Mouse (Mus musculus): ENCODE data around the gene Blm. TPM values are rescaled to one million over a fixed set of nuclear protein-coding genes. Genes with fewer than 3 reads are reported as not detected.
A peak's percentile ranks its signal among the peaks of the same experiment; 100 is the strongest.

The Blm gene
- total RNA-seq, 4 experiments from 2014 or later = 1.7 to 8.6 (median 5.1) TPM

DNA sequence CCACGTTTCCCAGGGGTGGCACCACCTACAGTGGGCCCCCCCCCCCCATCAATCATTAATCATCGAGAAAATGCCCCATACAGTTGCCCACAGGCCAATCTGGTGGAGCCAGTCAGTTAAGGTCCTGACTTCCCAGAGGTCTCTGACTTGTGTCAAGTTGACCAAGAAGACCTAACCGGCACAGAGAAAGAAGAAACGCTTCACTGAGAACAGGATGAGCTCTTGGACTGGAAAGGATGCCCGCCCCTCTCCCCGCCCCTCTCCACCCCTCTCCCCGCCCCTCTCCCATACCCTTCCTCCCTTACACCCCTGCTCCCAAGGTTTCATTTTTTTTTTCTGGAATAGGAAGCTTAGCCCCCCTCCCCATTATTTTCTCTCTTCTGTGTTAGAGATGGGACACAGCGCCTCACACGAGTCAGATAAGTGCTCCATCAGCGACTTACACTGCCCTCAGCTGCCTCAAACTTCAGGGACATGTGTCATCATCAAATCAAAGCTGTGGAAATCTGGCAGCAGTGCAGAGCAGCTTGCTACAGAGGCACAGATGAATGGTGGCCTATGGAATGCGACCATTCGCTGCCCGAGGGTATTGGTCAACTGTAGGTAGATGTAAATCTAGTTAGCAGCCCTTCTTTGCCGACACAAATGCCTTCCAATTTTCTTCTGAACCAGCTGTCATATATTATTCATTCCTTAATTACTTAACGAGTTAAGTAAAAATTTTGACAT, 95.7 kb downstream of the Blm start:
- peak; percentile 73 for DNase-seq

DNA sequence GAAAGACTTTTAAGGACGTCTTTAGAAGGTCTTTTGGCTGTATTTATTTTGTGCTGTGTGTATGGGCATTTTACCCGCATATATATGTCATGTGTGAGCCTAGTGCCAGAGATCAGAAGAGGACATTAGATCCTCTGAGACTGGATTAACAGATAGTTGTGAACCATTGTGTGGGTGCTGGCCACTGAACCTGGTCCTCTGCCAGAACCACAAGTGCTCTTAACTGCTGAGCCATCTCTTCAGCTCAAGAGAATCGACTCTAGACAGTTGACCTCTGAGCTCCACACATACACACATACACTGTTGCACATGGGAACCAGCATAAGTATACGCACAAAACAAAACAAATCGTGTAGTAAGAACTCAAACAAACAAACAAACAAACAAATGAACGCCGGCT, 98.3 kb downstream of the Blm start:
- no peak for DNase-seq

DNA sequence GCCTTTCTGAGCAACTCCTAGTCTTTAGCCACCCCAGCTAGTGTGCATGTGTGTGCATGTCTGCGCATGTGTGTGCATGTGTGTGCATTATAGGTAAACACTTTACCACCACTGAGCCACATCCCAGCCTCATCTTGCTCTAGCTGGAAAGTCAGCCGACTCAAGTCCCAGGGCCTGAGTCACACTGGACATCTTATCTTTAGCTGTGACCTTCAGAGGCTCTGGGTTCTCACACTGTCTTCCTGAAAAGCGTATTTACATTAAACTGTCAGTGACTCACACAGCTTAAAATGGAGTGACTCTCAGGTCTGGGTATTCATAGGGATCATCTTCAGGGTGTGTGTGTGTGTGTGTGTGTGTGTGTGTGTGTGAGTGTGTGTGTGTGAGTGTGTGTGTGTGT, 99.3 kb downstream of the Blm start:
- no peak for DNase-seq

DNA sequence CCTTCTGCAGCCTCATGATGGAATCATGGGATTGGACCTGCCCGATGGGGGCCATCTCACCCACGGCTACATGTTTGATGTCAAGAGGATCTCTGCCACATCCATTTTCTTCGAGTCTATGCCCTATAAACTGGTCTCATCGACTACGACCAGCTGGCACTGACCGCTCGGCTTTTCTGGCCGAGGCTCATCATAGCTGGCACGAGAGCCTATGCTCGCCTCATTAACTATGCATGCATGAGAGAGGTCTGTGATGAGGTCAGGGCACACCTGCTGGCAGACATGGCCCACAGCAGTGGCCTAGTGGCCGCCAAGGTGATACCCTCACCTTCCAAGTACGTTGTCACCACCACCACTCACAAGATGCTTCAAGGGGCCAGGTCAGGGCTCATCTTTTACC, 105.3 kb downstream of the Blm start:
- DNase-seq = no peak

DNA sequence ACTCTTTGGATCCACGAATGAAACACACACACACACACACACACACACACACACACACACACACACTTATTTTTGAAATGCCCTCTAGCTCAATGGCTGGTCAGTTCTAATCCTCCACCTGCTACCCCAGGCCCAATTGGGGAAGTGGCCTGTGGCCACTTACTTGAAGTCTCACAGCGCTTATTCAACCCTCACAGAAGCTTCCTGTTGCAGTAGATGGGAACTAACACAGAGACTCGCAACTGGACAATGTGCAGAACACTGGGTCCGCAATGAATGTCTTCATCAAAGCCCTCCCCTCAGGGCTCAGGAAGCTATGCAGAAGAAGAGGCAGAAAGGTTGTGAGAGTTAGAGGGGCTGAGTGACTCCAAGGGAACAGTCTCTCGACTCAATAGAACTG, 107.2 kb downstream of the Blm start:
- no peak for DNase-seq

DNA sequence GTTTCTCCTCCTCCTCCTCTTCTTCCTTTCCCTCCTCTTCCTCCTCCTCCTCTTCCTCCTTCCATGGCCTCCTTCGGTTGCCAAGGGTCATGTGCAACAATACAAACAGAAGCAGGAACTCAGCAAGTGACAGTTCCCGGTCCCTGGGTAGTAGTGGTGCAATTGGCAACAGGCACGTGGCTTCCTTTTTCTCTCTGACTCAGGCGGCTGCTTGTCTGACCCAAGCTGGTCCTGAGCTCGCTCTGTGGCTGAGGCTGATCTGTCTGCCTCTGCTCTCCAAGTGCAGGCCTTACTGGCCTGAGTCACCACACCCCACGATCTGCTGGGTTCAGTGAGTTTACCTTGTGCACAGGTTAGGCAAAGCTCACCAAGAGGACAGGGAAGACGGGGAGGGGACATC, 108.6 kb downstream of the Blm start:
- DNase-seq = no peak

DNA sequence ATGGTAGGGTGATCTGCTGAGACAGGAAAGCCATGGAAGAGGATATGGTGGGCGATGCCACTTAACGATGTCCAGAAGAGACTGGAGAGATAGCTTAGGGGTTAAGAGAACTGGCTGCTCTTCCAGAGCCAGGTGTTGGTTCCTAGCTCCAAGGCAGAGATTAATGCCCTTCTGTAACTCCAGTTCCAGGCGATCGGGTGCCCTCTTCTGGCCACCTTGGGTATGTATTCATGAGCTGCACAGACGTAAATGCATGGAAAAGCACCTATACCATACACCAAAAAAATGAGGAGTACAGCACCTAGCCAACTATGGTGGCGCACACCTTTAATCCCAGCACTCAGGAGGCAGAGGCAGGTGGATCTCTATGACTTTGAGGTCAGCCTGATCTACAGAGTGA, 110.2 kb downstream of the Blm start:
- DNase-seq = no peak

DNA sequence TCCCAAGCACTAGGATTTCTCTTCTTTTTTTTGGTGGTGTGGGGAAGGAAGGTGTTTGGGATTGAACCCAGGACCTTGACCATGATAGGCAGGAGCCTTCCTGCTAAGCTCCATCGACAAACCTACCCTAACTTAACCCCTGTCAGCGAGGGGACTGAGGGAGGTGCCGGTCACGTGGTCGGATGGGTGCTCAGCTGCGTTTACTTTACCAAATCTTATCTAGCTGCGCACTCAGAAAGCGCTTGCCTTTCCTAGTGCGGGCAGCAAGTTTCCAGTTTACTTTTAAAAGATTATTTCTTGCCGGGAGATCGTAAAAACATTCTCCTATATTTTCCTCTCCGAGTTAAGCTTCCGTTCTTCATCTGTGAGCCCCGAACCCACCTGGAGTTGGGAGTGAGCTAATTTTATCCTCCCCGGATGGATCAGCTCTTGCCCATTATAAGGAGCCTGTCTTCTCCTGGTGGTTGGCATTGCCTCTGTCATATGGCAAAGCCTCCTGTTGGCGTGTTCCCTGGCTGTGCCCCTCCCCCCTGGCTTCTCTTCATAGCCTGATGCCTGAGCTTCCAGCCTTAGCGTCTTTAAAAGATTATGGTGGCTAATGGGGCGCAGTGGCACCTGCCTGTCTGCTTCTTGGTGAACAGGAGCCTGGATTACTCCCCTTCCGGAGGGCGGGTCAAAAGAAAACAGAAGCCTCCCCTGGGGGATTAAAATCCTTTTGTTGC, 112.0 kb downstream of the Blm start:
- no peak for DNase-seq

DNA sequence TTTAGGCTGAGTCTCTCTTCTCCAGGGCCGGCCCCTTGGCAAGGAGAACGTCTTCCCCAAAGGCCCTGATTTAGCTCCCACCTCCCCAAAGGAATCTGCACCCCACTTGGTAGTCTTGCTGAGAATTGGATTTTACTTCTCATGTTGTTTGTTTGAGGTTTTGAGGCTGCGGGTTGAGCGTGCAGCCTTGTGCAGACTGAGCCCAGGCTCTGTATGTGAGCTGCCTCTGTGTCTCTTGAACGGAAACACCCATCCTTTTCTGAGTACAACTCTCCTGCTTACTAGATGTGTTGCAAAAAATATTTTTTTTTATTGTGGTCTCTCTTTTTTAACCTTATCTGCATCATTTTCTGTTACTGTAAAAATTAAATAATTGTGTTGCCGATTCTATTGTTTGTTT, 113.3 kb downstream of the Blm start:
- no peak for DNase-seq

DNA sequence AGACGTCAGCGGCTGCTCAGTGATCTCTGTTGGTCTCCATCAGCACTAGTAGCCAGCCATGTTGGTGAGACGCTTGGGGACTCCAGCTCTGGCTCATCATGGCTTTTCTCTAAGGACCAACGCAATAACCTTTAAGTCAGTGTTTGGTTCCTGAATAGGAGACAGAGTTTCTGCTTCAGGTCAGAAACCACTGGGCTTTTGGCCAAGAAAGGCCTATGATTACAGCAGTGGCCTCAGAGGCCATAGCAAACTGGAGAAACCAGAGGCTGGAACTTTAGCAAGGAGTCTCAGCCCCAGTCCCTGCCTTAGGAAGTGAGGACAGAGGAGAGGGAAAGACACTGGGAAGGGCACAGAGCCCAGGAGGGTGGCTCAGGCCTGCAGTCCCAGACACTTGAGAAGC, 114.3 kb downstream of the Blm start:
- DNase-seq = no peak

DNA sequence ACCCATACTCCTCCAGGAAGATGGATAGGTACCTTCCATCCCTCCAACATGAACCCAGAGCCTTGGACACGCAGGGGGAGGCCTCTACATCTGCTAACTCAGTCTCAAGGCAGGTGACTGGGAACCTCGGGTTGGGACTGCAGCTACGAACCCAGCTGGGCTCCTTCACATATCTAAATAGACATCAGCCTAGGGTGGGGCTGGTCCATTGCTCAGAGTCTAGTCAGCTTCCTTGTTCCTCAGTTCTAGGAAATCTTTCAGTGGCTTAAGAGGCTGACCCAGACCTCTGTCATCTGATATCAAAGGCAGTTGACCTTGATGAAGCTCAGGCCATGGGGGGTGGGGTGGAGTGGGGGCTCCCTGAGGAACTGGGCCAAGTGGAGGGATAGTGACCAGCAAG, 115.6 kb downstream of the Blm start:
- DNase-seq = no peak

DNA sequence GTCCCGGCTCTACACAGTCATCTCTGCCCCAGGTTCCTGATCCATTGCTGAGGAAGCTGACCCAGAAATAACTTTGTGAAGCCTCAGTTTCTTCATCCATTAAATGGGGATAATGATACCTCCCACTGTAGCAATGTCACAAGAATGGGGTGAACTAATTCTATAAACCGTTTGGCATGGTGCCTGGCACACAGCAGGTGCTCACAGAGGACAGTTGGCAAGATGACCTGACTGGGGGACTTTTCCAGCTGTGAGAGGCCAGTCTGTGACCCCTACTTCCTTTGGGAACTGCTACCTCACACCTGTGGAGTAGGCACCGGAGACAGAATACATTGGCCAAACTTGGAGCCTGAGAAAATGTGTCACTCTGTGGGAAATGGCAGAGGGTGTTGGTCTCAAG, 116.9 kb downstream of the Blm start:
- no peak for DNase-seq

DNA sequence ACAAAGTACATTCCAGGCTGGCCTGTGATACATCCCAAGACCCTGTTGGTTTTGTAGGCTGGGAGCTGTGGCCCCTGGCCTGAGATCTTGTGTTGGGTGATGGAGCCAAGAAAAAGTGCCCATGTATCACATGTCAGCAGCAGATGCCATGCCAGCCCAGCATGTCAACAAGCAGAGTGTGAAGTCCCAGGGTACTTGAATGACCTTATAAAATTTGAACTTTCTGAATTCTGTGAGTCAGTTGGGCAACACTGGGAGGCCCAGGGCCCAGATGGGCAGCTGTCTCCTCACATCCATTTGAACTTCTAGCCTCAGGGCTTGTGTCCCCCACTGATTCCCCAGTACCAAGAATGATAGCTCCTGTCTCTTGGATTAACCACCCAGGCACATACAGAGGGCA, 117.3 kb downstream of the Blm start:
- DNase-seq = no peak

DNA sequence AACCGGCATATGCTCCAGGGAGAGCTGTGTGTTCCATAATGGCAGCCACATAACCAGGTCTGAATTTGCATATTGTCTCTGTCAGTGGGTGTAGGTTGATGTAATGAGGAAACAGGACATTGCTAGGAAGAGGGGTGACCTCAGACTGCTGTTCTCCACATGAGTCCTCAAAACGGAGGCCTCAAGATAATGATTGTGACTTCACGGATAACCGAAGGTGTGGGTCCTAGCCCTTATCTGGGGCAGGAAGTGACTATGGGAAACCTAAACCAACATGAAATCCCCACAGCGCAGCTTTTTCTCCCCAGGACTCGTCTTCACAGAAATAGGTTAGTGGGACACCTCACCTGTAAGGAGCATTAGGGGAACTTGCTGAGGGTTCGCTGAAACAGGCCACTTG, 118.0 kb downstream of the Blm start:
- no peak for DNase-seq

DNA sequence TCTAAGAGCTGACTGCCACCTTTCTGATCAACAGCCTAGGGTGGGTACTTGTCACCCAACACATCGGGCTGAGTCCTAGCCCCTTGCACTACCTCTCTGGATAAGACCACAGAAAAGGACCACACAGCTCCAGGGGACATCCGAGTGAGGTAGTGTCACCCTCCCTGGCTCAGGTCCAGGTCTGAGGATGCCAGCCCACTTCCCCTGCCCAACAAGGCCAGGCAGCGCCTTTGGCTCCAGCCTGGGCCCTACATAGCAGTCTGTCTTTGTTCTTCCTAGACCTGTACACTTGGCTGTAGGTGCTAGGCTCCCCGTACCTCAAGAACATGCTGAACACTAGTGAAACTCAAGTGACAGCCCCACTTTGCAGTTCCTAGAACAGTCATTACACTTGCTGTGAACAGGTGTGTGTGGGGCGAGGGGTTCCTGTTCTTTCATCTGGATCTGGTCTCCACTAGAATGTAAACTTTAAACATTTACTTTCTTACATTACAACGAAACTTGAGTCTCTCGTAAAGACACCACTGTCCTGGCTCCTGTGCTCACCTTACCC, 120.5 kb downstream of the Blm start:
- no peak for DNase-seq

DNA sequence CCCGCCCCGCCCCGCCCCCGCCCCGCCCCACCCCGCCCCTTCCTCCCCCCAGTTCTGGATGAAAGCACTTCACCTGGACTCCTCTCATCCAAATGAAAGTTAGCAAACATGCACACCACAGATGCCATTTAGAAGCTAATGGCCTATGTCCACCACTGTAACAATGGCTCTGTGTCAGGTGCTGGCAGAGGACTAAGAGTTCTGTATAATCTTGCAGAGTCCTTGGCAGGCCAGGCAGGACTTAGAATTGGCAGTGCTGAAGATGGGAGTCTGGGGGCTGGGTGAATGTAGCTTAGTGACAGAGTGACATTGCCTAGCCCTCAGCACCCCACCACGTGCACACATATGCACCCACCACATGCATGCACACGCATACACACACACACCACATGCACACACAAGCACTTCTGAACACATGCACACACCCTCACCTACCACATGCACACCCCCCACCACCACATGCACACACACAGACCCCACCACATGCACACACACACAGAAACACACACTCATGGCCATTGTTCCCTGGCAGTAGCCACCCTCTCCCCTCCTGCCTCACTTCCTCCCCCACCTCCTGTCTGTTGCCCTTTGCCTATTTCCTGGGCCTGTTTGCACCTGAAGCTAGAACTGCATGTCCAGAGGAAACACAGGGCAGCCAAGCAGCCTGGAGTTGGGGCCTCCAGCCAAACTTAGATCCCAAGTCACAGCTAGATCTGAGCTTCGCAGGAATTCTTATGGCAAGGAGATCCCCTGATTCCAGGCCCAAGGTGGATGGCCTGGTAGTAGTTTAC, 121.2 kb downstream of the Blm start:
- no peak for DNase-seq

DNA sequence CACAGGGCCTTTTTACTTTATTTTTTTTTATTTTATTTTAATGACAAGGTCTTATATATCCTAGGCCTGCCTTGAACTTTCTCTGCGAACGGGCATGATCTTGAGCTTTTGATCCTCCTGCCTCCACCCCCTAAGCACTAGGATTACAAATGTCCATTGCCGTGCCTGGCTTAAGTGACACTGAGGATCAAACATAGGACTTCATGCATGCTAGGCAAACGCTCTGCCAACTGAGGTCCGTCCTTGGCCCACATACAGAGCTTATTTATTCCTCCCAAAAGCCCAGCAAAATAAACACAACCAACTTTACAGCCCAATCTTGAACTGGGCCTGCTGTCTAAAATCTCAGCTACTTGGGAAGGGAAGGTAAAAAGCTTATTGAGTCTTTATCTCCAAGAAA, 122.1 kb downstream of the Blm start:
- no peak for DNase-seq

DNA sequence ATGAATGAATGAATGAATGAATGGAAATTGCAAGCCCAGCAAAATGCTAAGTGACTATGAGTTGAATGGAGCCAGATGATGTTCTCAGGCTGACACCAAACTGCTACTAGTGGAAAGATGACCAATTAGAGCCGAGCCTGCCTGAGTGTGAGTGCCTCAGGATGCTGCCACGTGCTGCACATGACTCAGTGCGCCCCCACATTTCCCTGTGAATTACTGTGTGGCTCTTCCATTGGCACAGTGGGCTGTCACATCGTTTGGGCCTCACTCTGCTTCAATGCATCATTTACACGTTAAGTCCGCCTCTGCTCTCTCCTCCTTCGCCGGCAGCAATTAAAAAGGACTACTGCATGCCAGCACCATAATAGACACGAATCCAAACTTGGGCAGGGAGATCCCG, 122.6 kb downstream of the Blm start:
- no peak for DNase-seq

DNA sequence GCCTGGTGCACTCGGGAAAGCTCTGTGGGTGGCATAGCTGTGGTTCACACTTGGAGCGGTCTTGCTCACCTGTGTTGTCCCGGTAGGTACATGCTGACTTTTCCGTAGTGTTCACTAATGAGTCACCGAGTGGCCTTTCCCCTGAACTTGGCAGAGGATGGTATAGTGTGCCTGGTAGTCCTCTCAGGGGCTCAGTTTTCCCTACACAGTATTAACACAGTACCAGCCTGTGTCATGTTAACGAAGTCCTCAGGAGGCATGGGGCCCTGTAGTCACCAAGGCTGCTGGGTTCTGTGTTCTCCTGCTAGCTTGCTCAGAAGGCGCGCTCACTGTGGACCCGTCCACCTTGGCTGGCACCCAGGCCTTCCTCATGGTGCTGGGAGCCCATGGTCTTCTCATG, 124.5 kb downstream of the Blm start:
- DNase-seq = no peak

DNA sequence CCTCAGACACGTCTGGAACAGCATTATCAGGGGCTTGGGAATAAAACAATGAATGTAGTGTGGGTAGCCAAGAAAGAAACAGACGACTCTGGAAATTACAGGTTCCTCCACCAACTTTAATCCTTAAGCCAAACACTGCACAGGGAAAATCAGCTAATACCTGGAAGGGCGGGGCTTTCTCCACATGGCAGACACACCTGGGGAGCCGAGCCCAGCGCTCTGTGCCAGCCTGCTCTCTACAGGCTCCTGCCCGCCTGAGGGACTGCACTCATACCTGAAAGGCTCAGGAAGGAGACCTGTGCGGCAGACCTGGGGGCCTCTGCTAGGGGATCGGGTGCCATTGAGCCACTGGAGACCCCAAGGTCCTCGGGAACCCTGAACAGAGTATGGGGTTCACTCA, 127.2 kb downstream of the Blm start:
- DNase-seq = no peak

DNA sequence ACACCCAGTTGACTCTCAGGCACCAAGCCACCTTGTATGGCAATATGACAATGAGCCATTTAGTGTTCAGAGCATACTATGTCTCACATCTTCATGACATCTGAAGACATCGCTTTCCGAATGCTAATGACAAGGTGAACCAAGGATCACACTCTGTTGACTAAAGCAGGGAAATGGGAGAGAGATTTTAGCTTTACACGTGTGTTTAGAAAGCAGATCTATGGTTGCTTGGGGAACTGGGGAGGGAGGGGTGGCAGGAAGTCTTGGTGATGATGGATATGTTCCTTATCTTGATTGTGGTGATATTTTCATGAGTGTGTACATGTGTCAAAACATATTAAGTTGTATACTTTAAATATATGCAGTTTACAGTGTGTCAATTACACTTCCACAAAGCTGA, 128.7 kb downstream of the Blm start:
- no peak for DNase-seq

DNA sequence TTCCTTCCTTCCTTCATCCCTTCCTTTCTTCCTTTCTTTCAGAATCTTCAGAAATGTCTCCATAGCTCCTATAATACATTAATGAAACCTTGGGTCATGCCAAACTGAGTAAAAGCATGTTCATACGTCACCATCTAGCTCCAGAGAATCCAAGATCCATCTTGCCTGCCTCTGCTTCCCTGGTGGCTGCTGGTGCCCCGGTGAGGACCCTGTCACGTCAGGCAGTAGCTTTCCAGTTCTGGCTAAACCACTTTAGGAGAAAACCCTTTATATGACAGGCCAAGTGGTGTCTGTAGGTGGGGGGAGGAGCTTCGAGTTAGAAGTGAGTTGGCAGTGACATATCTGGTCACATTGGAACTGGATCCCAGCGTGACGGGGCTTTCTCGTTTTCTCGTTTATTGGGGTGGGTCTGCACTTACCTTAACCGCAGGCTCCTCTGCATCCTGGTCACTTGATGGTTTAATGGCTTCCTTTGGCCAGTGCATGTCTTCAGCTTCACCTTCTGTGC, 129.7 kb downstream of the Blm start, which contains the start of gene Furin:
TSS of gene Furin (minus strand) at position 249 of the 508 bp plus-strand sequence.
- DNase-seq = no peak

Measured in adrenal gland, adult 8-10 months (tissue).